Mouse (Mus musculus) lung, adult 2 months (tissue): Measurements from ENCODE around the gene Cdk4.

ENCODE experiments used
- CTCF ChIP-seq: fragments of 200-500 bp; IDR thresholded peaks from 2 replicates; pipeline ENCODE4 v1.5.1; 2011; ENCODE audit warnings: mild to moderate bottlenecking, low read length, control low read depth; ENCODE audit not compliant: insufficient read depth
- POLR2A ChIP-seq: fragments of 200-500 bp; IDR thresholded peaks from 2 replicates; pipeline ENCODE4 v1.6.1; 2011; ENCODE audit warnings: low read depth, mild to moderate bottlenecking, control low read depth, low read length, borderline replicate concordance; ENCODE audit errors: extremely low read depth

DNA sequence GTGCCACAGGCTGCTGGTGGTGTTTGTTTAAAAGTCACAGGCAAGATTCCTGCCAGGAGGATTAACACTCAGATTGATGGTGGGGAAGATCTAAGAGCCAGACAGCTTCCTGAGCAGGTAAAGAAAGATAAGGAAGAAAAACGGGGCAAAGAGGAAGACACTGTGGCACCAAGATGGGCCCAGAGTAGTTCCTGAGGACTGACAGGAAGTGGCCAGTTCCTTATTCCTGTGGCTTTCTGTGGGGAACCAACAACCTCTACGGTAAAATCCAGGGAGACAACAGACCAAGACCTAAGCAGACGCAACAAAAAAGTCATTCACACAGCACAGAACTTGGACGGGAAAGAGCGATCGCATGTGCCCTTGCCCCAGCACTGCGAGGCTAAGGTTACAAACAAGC is 40.3 kb downstream of the Cdk4 start:
- TF ChIP-seq POLR2A, result no peak
- no peak for TF ChIP-seq CTCF
